Mouse (Mus musculus) CH12.LX (cell line): ENCODE data around the gene Slc34a2.

ENCODE experiments used
- CHD1 ChIP-seq: IDR thresholded peaks from 2 replicates; pipeline ENCODE4 v1.6.1; 2012; ENCODE audit warnings: low read depth, low read length, improper control_type of control experiment, inconsistent platforms
- CTCF ChIP-seq, 2 experiments: IDR thresholded peaks in 1 of 2; conservative IDR thresholded peaks in 1 of 2; 2 replicates each; pipeline ENCODE4 v1.5.1; 2011 to 2012; ENCODE audit warnings: low read depth in 2 of 2, low read length in 2 of 2, improper control_type of control experiment in 1 of 2, inconsistent platforms in 1 of 2, mild to moderate bottlenecking in 1 of 2, moderate library complexity in 1 of 2
- EP300 ChIP-seq: IDR thresholded peaks from 2 replicates; pipeline ENCODE4 v1.6.1; 2011; ENCODE audit warnings: low read length, improper control_type of control experiment
- GABPA ChIP-seq: IDR thresholded peaks from 2 replicates; pipeline ENCODE4 v1.6.1; 2012; ENCODE audit warnings: low read depth, low read length, improper control_type of control experiment, inconsistent platforms; ENCODE audit not compliant: insufficient replicate concordance
- POLR2A ChIP-seq: IDR thresholded peaks from 2 replicates; pipeline ENCODE4 v1.6.1; 2011; ENCODE audit warnings: low read depth, mild to moderate bottlenecking, improper control_type of control experiment, low read length
- POLR2AphosphoS2 ChIP-seq: IDR thresholded peaks from 2 replicates; pipeline ENCODE4 v1.6.1; 2011; ENCODE audit warnings: low read depth, low read length, improper control_type of control experiment
- ZMIZ1 ChIP-seq: IDR thresholded peaks from 2 replicates; pipeline ENCODE4 v1.6.1; 2012; ENCODE audit warnings: low read depth, mild to moderate bottlenecking, inconsistent platforms, low read length, improper control_type of control experiment
- ZNF384 ChIP-seq: IDR thresholded peaks from 2 replicates; pipeline ENCODE4 v1.6.1; 2012; ENCODE audit warnings: low read depth, low read length, improper control_type of control experiment, inconsistent platforms

- TF ChIP-seq POLR2AphosphoS2 (no peak), POLR2A (no peak), ZMIZ1 (no peak), CHD1 (no peak), GABPA (no peak), ZNF384 (no peak), EP300 (no peak), CTCF (conservative IDR thresholded peaks at IDR 0.05 in 1 of 2, IDR thresholded peaks at IDR 0.05 in 1 of 2; ENCODE audit: low read depth in 2 of 2, low read length in 2 of 2) (no peak)
Measured at GRCm38 (mm10) chr5:52992210-52992897, 45.5 kb upstream of the Slc34a2 start.
